Mouse (Mus musculus): Measurements from ENCODE around the gene Hsd17b13. TPM values are rescaled to one million over a fixed set of nuclear protein-coding genes. Genes with fewer than 3 reads are reported as not detected.
"Not testable (repeated sequence)": the region's sequence is repeated elsewhere in the genome, so short reads cannot be mapped to it uniquely, and the experiment has no call there.

Hsd17b13 gene
- polyA plus RNA-seq, 1 experiment from 2014 or later = not detected

DNA sequence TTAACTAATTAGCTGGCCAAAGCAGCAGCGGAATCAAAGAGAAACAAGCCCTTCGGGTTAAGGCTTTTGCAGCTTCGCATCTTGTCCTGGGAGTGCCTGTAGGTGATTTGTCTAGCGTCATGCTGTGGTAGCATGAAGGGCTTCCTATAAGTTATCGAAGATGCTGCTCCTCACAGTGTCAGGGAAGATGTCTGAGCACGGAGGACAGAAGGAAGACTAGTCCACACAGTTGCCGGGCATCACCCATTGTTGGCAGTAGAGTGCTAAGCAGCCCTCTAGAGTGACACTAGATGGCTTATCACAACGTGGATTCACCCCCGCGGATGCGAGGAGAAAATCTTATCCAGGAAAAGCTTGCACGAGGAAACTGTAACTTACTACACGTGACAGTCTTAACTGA, 4.4 kb downstream of the Hsd17b13 start:
- WGBS = 83% methylated on average over 13 of the region's 13 CpGs
- H3K4me3 ChIP-seq = no peak overlapping the region
- no peak for DNase-seq (ENCODE audit: extremely low spot score, low spot score)

DNA sequence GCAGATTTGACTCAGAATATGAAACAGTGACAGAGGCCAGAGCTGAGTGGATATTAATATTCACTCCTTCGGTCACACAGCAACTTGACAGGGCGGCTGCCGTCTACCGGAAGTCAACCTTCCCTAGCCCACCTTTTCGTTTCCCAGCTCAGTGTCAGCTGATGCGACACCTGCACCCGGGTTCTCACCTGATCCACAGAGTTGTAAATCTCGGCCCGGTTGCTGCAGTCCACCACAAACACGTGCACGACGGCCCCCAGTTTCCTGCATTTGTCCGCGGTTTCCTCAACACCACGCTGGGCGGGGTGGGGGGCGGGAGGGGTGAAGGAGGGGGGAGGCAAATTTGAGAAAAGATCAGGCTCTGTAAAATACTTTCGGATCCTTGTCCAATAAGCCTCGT, 4.8 kb downstream of the Hsd17b13 start:
- Histone ChIP-seq H3K9me3 (no peaks in the 10 kb centered on the region), H3K27me3 (ENCODE audit: poor library complexity, severe bottlenecking) (no peaks in the 10 kb centered on the region), H3K36me3 (replicated peaks) (no peaks in the 10 kb centered on the region), H3K4me1 (peaks cover 6% of the 10 kb centered on the region; the same call in 1 of the 2 replicates), H3K4me3 (no peak overlapping the region), H3K27ac (no peak overlapping the region)
- DNase-seq (ENCODE audit: extremely low spot score, low spot score) = no peak
- 71% methylated on average over 19 of the region's 19 CpGs for WGBS

More for the DNA sequence above, 4.4 kb downstream of the Hsd17b13 start:
- Histone ChIP-seq H3K27ac (no peak overlapping the region), H3K4me1 (peaks cover 6% of the 10 kb centered on the region; the same call in 1 of the 2 replicates), H3K36me3 (replicated peaks) (no peaks in the 10 kb centered on the region), H3K9me3 (no peaks in the 10 kb centered on the region), H3K27me3 (ENCODE audit: poor library complexity, severe bottlenecking) (no peaks in the 10 kb centered on the region)

DNA sequence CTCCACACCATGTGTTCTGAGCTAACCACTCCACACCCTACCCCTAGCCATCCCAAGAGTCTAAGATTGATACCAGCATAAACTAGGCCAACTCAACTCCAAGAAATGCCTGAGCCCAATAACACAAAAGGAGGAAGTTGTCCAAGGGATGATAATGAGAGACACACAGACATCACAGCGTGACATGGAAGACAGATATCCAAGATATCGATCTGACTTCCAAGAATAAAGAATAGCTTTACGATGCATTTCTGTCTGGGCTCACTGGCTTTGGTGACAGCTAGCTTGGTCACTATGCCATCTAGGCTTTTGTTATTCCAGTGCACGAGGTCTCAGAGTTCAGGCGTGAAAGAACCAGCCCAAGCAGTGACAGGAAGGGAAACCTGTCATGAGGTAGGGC, 6.2 kb downstream of the Hsd17b13 start:
- Histone ChIP-seq H3K36me3 (replicated peaks) (no peaks in the 10 kb centered on the region), H3K4me1 (peaks cover 6% of the 10 kb centered on the region; the same call in 1 of the 2 replicates), H3K4me3 (no peak overlapping the region), H3K9me3 (no peaks in the 10 kb centered on the region), H3K27ac (no peak overlapping the region), H3K27me3 (ENCODE audit: poor library complexity, severe bottlenecking) (no peaks in the 10 kb centered on the region)
- 86% methylated on average over 5 of the region's 5 CpGs for WGBS
- DNase-seq (ENCODE audit: extremely low spot score, low spot score) = no peak

DNA sequence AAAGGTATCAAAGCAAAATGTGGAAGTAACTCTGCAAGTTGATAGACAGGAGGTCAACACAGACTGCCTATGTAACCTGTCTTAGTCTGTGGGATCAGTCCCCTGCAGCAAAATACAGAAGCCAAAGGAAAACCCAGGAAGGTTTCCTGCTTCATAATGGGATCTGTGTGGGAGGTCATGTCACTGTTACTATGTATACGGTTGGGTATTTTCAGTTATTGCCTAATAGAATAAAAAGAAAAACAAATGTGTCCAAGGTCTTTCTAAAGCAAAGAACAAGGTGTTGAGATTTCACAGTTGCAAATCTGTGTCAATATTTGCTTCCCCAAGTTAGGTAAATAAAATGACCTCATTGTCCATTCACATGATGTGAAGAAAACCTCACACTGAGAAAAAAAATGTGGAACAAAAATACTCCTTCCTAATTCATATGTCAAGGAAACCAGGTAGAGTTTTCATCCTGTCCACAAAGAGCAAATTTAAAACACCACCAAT, 14.2 kb downstream of the Hsd17b13 start:
- DNase-seq (ENCODE audit: extremely low spot score, low spot score) = no peak
- no peak overlapping the region for H3K27ac ChIP-seq
- H3K27me3 ChIP-seq (ENCODE audit: poor library complexity, severe bottlenecking) = no peaks in the 10 kb centered on the region
- H3K36me3 ChIP-seq (replicated peaks) = no peaks in the 10 kb centered on the region
- H3K9me3 ChIP-seq = no peaks in the 10 kb centered on the region
- peaks cover 10% of the 10 kb centered on the region for H3K4me1 ChIP-seq
- WGBS = 80% methylated on average over 1 of the region's 1 CpGs
- no peak overlapping the region for H3K4me3 ChIP-seq

DNA sequence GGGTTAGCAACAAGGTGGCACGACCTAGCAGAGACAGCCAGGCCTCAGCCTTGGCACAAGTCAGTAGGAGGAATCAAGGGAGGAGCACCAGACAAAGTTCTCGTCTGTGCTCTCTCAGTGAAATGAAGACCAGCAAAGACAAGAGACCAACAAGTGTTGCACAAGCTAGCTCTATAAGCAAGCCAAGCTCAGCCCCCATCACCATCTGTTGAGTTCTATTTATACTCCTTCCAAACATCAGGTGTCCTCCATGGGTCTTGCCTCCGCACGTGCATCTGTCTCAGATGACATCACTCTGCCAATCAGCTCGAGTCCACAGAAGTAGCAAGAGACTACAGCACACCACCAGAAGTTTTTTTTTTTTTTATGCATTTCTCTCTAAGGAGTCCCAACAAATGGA, 22.6 kb downstream of the Hsd17b13 start:
- Histone ChIP-seq H3K27me3 (ENCODE audit: poor library complexity, severe bottlenecking) (no peaks in the 10 kb centered on the region), H3K27ac (no peak overlapping the region), H3K9me3 (0 out of 2 replicates have a peak, but pooled peaks cover 2% of the 10 kb centered on the region), H3K4me3 (no peak overlapping the region), H3K36me3 (replicated peaks) (no peaks in the 10 kb centered on the region), H3K4me1 (no peaks in the 10 kb centered on the region)
- 82% methylated on average over 5 of the region's 5 CpGs for WGBS
- DNase-seq (ENCODE audit: extremely low spot score, low spot score) = no peak

DNA sequence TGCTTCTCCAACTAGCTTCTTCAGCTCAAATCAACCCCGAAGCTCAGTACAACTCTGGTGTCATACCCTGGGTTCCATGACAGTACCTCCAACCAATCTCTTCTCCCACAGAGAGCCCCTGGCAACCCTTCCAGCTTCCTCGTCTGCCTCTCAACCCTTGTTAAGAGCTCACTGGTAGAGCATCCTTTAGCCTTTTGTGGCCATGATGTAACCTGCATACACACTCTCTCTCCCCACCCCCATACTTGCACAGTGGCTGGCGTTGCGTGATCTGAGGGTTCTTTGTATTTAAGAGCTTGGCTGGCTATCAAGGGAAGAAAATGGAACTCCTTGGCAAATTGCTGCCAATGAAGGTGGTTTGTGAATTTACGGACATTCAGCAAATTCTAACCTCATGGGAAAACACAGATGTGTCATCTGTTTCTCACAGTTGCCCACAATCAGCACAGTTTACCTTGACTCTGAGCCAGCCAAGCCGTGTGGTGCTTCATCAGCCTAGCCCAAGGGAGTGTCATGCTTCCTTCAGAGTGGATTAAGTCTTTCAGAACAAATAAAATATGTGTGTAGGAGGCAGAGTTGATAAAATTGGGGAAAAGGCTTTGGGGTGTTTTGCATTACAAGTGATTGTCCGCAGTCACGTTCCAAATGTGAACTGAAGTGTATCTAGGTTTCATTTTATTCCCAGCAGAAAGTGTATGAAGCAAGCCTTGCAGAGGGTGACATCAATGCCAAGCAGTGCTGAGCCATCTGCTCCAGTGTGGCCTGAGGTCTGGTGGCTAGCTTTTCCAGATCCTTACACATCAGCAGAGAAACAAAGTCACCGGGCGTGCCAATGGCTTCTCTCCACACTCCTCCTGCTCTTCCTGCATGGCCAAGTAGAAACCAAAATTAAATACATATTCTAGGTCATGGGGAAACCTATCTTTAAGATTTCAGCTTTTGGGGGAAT, 23.8 kb downstream of the Hsd17b13 start:
- no peak overlapping the region for H3K27ac ChIP-seq
- 89% methylated on average over 10 of the region's 10 CpGs for WGBS

DNA sequence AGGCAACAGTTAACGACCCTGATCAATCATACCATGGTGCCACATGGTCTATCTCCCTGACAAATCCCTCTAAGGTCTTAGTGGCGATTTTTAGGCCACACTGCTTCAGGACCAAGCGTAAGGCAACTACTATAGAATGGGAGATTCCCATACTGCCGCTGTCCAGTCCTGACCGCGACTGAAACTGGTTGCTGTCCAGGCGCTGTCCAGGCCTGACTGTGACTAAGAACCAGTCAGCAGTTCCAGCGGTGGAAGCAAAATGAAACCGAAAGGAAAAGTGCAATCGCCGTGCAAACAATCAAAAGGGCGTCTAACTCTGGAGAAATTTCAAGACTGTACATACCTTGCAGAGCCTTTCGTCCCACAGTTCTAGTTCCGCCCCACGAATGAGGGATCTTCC, 27.1 kb downstream of the Hsd17b13 start:
- H3K27ac ChIP-seq; DNase-seq (ENCODE audit: extremely low spot score, low spot score); H3K4me1 ChIP-seq; H3K36me3 ChIP-seq (replicated peaks); H3K27me3 ChIP-seq (ENCODE audit: poor library complexity, severe bottlenecking); H3K4me3 ChIP-seq; H3K9me3 ChIP-seq: not testable (repeated sequence)
- 93% methylated on average over 15 of the region's 15 CpGs for whole genome bisulfite sequencing

More for the DNA sequence above, 23.8 kb downstream of the Hsd17b13 start:
- Histone ChIP-seq H3K4me3 (no peak overlapping the region), H3K4me1 (no peaks in the 10 kb centered on the region), H3K36me3 (replicated peaks) (no peaks in the 10 kb centered on the region), H3K9me3 (peaks cover 2% of the 10 kb centered on the region; the same call in 1 of the 2 replicates), H3K27me3 (ENCODE audit: poor library complexity, severe bottlenecking) (no peaks in the 10 kb centered on the region)
- no peak for DNase-seq (ENCODE audit: extremely low spot score, low spot score)

DNA sequence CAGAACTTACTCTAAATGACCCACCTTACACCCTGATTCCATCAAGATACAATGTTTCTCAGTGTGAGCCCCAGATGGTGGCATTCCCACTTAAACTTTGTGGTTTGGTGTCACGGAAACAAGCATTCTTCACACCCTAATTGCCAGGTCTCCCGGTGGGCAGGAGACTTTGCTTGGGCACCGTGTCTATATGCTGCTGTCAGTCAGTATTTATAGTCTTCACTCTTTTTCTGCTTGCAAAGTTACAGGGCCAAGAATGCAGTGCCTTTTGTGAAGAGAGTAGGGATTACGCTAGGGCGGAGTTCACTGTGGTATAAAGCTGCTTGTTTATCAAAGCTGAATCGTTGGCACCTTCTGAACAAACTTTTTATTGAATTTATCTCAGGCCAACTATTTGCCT, 34.0 kb downstream of the Hsd17b13 start:
- H3K36me3 ChIP-seq (replicated peaks) = no peaks in the 10 kb centered on the region
- peaks cover 41% of the 10 kb centered on the region for H3K4me1 ChIP-seq
- WGBS = 44% methylated on average over 6 of the region's 6 CpGs
- H3K27me3 ChIP-seq (ENCODE audit: poor library complexity, severe bottlenecking) = peaks cover 44% of the 10 kb centered on the region
- H3K4me3 ChIP-seq = no peak overlapping the region
- no peaks in the 10 kb centered on the region for H3K9me3 ChIP-seq
- no peak for DNase-seq (ENCODE audit: extremely low spot score, low spot score)
- H3K27ac ChIP-seq = no peak overlapping the region

DNA sequence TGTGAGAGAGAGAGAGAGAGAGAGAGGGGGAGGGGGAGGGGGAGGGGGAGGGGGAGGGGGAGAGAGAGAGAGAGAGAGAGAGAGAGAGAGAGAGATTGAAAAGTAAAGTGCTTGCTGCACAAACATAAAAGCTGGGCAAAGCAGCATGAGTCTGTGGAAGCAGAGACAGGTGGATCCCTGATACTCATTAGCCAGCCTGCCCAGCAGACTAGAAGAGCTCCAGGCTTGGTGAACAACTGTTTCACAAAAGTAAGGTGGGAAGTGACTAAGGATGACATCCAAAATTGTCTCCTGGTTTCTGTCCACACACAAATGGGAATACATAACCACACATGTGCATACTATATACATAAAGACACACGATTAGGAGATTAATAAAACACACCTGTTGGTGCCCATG, 37.4 kb downstream of the Hsd17b13 start:
- peaks cover 71% of the 10 kb centered on the region for H3K27me3 ChIP-seq (ENCODE audit: poor library complexity, severe bottlenecking)
- WGBS = 79% methylated on average over 1 of the region's 1 CpGs
- H3K9me3 ChIP-seq = no peaks in the 10 kb centered on the region
- no peaks in the 10 kb centered on the region for H3K36me3 ChIP-seq (replicated peaks)
- DNase-seq (ENCODE audit: extremely low spot score, low spot score) = no peak
- H3K27ac ChIP-seq = no peak overlapping the region
- H3K4me3 ChIP-seq = no peak overlapping the region
- H3K4me1 ChIP-seq = peaks cover 57% of the 10 kb centered on the region

DNA sequence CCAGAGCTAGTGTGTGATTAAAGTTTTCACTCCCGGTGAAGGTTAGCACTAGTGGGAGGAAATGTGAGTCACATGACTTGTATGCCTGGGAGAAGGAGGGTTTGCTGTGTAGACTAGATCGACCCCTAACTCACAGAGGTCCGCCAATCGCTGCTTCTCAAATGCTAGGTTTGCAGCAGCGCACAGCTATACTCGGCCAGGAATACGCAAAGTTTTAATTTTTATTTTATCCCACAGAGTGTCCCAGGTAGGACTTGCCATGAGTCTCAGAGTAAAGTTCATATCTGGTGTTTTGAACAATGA, 37.9 kb downstream of the Hsd17b13 start:
- no peaks in the 10 kb centered on the region for H3K36me3 ChIP-seq (replicated peaks)
- H3K27me3 ChIP-seq (ENCODE audit: poor library complexity, severe bottlenecking) = peaks cover 65% of the 10 kb centered on the region
- H3K9me3 ChIP-seq = no peaks in the 10 kb centered on the region
- H3K4me3 ChIP-seq = peak overlapping the region; percentile 26; the same call in 1 of the 2 replicates
- no peak for DNase-seq (ENCODE audit: extremely low spot score, low spot score)
- peaks cover 56% of the 10 kb centered on the region for H3K4me1 ChIP-seq
- H3K27ac ChIP-seq = peak overlapping the region; percentile 59
- 77% methylated on average over 7 of the region's 7 CpGs for WGBS

DNA sequence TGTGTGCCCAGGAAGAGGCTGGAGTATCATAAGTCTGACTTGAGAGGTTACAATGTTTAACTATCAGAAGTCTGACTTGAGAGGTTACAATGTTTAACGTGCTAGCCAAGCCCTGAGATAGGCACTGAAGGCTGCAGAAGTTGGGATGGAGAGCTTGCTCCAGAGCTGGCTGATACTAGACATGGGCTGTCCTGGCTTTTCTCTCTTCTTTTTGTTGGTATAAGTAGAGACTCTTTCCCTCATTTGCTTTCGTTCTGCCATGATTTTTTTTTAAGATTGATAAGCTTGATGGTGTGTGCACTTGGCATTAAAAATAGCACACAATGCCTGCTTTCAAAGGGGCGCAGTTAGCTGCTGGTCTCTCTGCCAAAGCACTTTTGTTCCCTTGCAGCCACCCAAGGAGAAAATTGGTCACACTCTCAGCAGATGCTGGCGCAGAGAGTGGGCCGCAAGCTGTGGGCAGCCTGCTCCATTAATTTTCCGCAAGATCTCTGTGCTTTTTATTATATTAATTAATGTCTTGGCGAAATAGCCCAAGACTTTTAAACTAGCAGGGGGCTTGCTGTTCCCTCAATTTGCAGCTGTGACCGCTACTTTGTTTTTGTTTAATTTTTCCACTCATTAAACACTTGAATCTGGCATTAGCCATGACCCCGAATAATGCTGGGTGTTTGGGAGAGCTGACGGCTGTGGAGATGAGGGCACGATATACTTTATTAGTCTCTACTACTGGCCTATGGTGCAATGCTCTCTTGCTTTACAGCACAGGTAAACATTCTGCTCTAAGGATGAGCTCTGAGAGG, 38.5 kb downstream of the Hsd17b13 start:
- H3K4me1 ChIP-seq = peaks cover 50% of the 10 kb centered on the region
- 21% methylated on average over 11 of the region's 11 CpGs for WGBS
- peak; percentile 33 for DNase-seq (ENCODE audit: extremely low spot score, low spot score)
- no peaks in the 10 kb centered on the region for H3K9me3 ChIP-seq
- no peaks in the 10 kb centered on the region for H3K36me3 ChIP-seq (replicated peaks)
- H3K27ac ChIP-seq = peak overlapping the region; percentile 59
- H3K27me3 ChIP-seq (ENCODE audit: poor library complexity, severe bottlenecking) = peaks cover 60% of the 10 kb centered on the region
- peak overlapping the region; percentile 26; the same call in 1 of the 2 replicates for H3K4me3 ChIP-seq

DNA sequence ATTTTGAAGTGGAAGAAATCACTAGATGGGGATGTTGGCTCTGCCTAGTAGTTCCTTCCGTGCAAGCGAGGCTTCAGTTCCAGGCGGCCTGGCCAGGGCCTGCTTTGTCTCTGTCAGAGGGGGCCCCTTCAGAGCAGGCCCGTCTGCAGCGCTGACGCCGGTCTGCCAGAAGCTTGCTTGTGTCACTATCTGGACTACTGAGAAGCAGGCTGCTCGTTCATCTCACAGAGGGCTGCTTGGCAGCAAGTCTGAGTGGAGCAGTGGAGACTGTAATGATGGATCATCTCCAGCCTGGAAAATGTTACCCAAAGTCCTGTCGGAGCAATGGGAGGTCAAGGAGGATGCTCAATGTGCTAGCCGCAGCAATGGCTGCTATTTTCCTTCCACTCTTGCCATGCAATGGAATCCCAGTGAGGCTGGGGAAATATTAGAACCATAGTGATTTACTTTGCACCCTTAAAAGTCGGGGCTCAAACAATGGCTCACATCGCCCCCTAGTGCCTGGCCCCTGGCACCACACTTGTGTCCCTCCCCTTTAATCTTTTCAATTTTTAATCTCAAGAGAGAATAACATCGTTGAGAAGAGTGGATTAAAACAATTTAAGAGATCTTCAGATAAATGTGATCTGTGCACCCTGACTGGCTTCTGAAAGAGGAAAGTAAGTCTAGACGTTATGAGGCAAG, 40.2 kb downstream of the Hsd17b13 start:
- peak; percentile 35 for DNase-seq (ENCODE audit: extremely low spot score, low spot score)
- H3K9me3 ChIP-seq = peaks cover 5% of the 10 kb centered on the region
- H3K4me3 ChIP-seq = no peak overlapping the region
- peaks cover 42% of the 10 kb centered on the region for H3K4me1 ChIP-seq
- H3K36me3 ChIP-seq (replicated peaks) = no peaks in the 10 kb centered on the region
- H3K27ac ChIP-seq = 0 out of 2 replicates have a peak overlapping the region, but pooled peaks have one; percentile 48
- H3K27me3 ChIP-seq (ENCODE audit: poor library complexity, severe bottlenecking) = peaks cover 57% of the 10 kb centered on the region
- 72% methylated on average over 14 of the region's 14 CpGs for WGBS

Measured in forebrain, embryonic 10.5 days (tissue).